Mouse (Mus musculus) heart, embryonic 16.5 days (tissue): ENCODE data around the gene Ripor1. TPM values are rescaled to one million over a fixed set of nuclear protein-coding genes. Genes with fewer than 3 reads are reported as not detected.
"Not testable (repeated sequence)": the region's sequence is repeated elsewhere in the genome, so short reads cannot be mapped to it uniquely, and the experiment has no call there.

Source experiments
- ATAC-seq: fragments of 200-750 bp; cut with Nextera tagmentation; replicated peaks from 2 replicates; pipeline ENCODE4 v1.8.0; 2017; ENCODE audit warnings: moderate number of reproducible peaks; ENCODE audit not compliant: insufficient read depth, low FRiP score; ENCODE audit errors: extremely low read depth
- H3K27ac ChIP-seq: fragments of 300-500 bp; sonication (generic); 2 replicates; pipeline ENCODE4 v1.5.1; 2014; ENCODE audit warnings: mild to moderate bottlenecking, low read length, control low read depth, moderate library complexity
- H3K27me3 ChIP-seq: fragments of 300-500 bp; sonication (generic); 2 replicates; pipeline ENCODE4 v1.6.1; 2014; ENCODE audit warnings: low read length, mixed read lengths; ENCODE audit not compliant: control insufficient read depth, insufficient read depth
- H3K36me3 ChIP-seq: fragments of 300-500 bp; sonication (generic); 2 replicates; pipeline ENCODE4 v1.6.1; 2014; ENCODE audit not compliant: control insufficient read depth, insufficient read depth
- H3K4me1 ChIP-seq: fragments of 300-500 bp; sonication (generic); 2 replicates; pipeline ENCODE4 v1.6.1; 2014; ENCODE audit warnings: low read length, mixed read lengths; ENCODE audit not compliant: control insufficient read depth, insufficient read depth
- H3K4me2 ChIP-seq: fragments of 300-500 bp; sonication (generic); 2 replicates; pipeline ENCODE4 v1.6.1; 2014; ENCODE audit warnings: low read depth, mild to moderate bottlenecking, control low read depth, low read length
- H3K4me3 ChIP-seq: fragments of 300-500 bp; sonication (generic); 2 replicates; pipeline ENCODE4 v1.5.1; 2014; ENCODE audit warnings: mild to moderate bottlenecking, control low read depth, low read length
- H3K9ac ChIP-seq: fragments of 300-500 bp; sonication (generic); 2 replicates; pipeline ENCODE4 v1.6.1; 2014; ENCODE audit warnings: low read length, control low read depth
- H3K9me3 ChIP-seq: fragments of 300-500 bp; sonication (generic); replicated peaks from 2 replicates; pipeline ENCODE4 v1.6.1; 2016; ENCODE audit warnings: low read length; ENCODE audit not compliant: control insufficient read depth
- WGBS: fragments of 180-500 bp; shearing (Covaris S2); extraction: QIAGEN DNeasy Blood & Tissue Kit; methylation state at CpG from one replicate; pipeline ENCODE4 v1.1.7; 2014; 5-methylcytosine and 5-hydroxymethylcytosine counted together
- polyA plus RNA-seq: library from polyadenylated mRNA; unstranded; fragments of >200 nt; fragmentation: Nextera tagmentation; extraction: Ambion mirVana; gene quantifications from 2 replicates; pipeline ENCODE4 v1.2.1, GENCODE M21; 2015

The Ripor1 gene
- 34.0 and 36.2 TPM in 2 replicates for polyA plus RNA-seq

DNA sequence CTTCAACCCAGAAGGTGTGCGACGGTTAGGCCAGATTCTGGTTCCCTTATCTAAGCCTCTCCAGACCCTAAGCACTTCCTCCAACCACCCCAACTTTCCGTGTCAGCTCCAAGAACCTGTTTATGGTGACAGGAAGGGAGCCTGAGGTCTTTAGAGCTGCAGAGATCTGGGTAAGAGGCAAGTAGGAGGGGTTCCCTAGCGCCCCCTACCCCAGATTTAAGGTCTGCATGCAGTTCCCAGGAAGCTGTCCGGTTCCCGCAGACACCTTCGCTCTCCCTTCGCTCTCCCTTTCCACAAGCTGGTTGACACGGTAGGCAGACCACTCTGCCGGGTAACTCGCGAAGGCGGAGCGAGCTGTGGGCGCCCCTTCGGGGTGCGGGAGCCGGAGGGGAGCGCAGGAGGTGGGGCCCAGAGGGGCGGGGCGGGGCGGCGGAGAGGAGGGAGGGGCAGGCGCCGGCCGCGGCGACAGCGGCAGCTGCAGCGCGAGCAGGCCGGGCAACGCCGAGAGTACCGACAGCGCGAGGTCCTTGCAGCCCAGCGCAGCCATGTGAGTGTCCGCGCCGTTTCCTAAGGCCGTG, at the start of gene Ripor1:
TSS of gene Ripor1 (plus strand) at position 452 of the 578 bp plus-strand sequence.
- Histone ChIP-seq H3K4me2 (peak within 1 kb of the TSS; percentile 90), H3K27ac (peak within 1 kb of the TSS; percentile 94), H3K9me3 (no peaks in the 10 kb centered on the region), H3K9ac (peak within 1 kb of the TSS; percentile 97), H3K4me1 (peaks cover 27% of the 10 kb centered on the region), H3K4me3 (peak within 1 kb of the TSS; percentile 94), H3K36me3 (no peaks in the 10 kb centered on the region), H3K27me3 (no peaks in the 10 kb centered on the region)
- under 1% methylated on average over 41 of the region's 42 CpGs for WGBS
- ATAC-seq = peak; percentile 84

DNA sequence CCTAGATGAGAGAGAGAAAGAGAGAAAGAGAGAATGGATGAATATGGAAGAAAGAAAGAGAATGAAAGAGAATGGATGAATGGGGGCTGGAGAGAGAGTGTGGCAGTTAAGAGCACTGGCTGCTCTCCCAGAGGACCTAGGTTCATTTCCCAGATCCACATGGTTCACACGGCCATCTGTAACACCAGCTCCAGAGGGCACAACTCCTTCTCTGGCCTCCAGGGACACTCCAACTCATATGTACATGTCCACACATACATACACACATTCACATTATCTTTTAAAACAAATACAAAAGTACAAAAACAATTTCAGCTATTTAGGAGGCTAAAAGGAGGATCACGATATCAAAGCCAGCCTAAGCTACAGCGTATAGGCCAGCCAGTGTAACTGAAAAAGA, 42.2 kb upstream of the Ripor1 start:
- Histone ChIP-seq H3K36me3 (peaks cover 3% of the 10 kb centered on the region), H3K4me2 (no peak overlapping the region), H3K4me1 (peaks cover 19% of the 10 kb centered on the region), H3K9ac (no peak overlapping the region), H3K27me3 (no peaks in the 10 kb centered on the region), H3K9me3 (no peaks in the 10 kb centered on the region), H3K4me3 (no peak overlapping the region), H3K27ac (no peak overlapping the region)
- ATAC-seq = no peak
- 81% methylated on average over 3 of the region's 3 CpGs for WGBS

DNA sequence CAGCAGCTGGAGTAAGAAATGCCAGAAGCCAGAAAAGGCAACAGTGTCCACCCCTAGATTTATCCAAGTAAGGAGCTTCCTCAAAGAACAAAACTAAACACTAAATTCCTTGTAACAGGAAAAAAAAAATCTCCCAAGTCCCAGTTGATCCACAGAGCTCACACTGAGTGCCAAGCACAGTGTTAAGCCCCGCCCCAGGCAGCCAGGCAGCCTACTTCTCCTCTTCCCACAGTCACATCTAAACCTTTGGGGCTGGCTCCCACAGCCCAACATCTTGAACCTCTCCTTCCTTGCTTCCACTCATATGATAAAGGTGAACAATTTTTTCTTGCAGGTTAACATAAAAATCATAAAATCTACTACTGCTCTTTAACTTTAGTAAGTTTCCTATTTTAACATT, 41.2 kb upstream of the Ripor1 start:
- H3K27me3 ChIP-seq = no peaks in the 10 kb centered on the region
- no peak overlapping the region for H3K4me2 ChIP-seq
- no peak overlapping the region for H3K4me3 ChIP-seq
- peaks cover 3% of the 10 kb centered on the region for H3K36me3 ChIP-seq
- no peak for ATAC-seq
- no peak overlapping the region for H3K27ac ChIP-seq
- no peaks in the 10 kb centered on the region for H3K9me3 ChIP-seq
- H3K4me1 ChIP-seq = peaks cover 19% of the 10 kb centered on the region
- WGBS = 92% methylated on average over 1 of the region's 1 CpGs
- no peak overlapping the region for H3K9ac ChIP-seq

DNA sequence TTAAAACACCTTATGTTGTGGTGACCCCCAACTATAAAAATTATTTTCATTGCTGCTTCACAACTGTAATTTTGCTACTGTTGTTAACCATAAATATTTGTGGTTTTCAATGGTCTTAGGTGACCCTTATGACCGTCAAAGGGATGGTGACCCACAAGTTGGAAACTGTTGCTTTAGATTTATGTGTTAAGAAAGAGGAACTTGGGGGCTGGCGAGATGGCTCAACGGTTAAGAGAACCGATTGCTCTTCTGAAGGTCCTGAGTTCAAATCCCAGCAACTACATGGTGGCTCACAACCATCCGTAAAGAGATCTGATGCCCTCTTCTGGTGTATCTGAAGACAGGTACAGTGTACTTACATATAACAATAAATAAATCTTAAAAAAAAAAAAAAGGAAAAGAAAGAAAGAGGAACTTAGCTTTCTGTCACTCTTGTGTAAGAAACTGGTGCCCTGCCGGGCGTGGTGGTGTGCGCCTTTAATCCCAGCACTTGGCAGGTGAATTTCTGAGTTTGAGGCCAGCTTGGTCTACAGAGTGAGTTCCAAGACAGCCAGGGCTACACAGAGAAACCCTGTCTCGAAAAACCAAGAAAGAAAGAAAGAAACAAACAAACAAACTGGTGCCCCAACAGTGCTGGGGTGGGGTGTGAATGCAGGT, 40.4 kb upstream of the Ripor1 start:
- not testable (repeated sequence) for H3K27ac ChIP-seq, ATAC-seq, H3K27me3 ChIP-seq, H3K36me3 ChIP-seq, H3K9me3 ChIP-seq
- H3K4me1 ChIP-seq = peaks cover 19% of the 10 kb centered on the region
- peak overlapping the region; percentile 95 for H3K4me2 ChIP-seq
- peak overlapping the region; percentile 80 for H3K9ac ChIP-seq
- peak overlapping the region; percentile 76 for H3K4me3 ChIP-seq
- 71% methylated on average over 9 of the region's 9 CpGs for WGBS

DNA sequence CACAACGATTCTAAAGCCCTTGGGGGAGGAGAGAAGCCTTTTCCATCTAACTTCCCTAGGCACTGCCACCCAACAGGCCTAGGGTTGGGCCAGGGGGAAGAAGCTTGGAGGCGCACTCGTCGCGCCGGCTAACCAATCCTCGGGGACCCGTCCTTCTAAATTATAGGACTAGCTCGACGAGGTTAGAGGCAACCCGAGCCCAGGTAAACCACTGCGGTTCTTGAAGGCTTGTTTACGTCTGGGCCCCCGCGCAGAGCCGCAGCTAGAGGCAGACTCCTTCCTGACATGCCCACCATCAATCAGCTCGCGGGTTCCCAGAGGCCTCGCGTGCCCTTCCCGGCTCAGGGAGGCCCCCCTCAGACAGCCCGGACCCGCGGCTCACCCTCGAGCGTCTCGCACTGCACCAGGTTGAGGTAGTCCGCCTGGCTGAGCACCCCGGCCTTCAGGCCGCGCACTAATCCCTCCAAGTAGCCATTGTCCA, 39.6 kb upstream of the Ripor1 start:
- H3K27me3 ChIP-seq = no peaks in the 10 kb centered on the region
- peak; percentile 44 for ATAC-seq
- under 1% methylated on average over 31 of the region's 31 CpGs for WGBS
- peaks cover 3% of the 10 kb centered on the region for H3K36me3 ChIP-seq
- H3K9ac ChIP-seq = peak overlapping the region; percentile 80
- no peaks in the 10 kb centered on the region for H3K9me3 ChIP-seq
- peak overlapping the region; percentile 70 for H3K27ac ChIP-seq
- peak overlapping the region; percentile 76 for H3K4me3 ChIP-seq
- peaks cover 19% of the 10 kb centered on the region for H3K4me1 ChIP-seq
- peak overlapping the region; percentile 95 for H3K4me2 ChIP-seq

DNA sequence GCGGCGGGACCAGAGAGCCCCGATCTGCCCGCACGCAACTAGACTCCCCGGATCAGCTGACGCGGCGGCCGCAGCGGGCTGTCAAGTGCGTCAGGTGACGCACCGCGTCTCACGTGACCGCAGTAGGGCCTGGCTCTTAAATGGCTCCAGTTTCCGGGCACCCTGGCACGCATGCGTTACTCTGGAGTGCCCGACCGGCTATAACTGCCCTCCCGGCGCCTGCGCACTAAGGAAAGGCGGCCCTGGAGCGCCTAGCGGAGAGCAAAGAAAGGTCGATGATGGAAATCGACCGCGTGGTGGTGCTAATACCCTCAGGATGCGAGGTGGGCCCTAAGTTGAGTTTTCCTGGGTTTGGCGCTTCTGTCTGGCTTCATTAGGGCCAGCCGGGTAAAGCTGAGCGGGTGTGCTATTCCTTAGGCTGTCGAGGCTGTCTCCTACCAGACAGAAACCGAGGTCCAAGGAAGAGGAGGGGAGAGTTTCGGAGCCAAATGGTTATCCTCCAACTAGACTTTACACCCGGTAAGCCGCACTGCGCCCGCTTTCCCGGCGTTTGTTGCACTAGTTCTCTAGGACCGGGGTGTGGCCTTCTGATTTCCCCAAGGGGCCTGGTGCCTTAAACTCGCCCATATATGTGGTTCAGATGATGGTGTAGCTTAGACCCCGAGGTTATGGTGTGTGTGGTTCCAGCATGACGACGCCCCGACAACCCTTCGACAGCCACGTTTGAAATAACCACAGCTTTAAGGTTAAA, 38.9 kb upstream of the Ripor1 start, which contains the start of gene Atp6v0d1:
TSS of gene Atp6v0d1 (minus strand) at position 96 of the 751 bp plus-strand sequence.
- WGBS = 1% methylated on average over 51 of the region's 53 CpGs
- H3K27me3 ChIP-seq = no peaks in the 10 kb centered on the region
- ATAC-seq = peak; percentile 98
- H3K36me3 ChIP-seq = peaks cover 3% of the 10 kb centered on the region
- H3K9ac ChIP-seq = peak within 1 kb of the TSS; percentile 80
- H3K4me3 ChIP-seq = peak within 1 kb of the TSS; percentile 76
- peak within 1 kb of the TSS; percentile 70 for H3K27ac ChIP-seq
- H3K4me2 ChIP-seq = peak within 1 kb of the TSS; percentile 95
- H3K9me3 ChIP-seq = no peaks in the 10 kb centered on the region
- peaks cover 19% of the 10 kb centered on the region for H3K4me1 ChIP-seq

DNA sequence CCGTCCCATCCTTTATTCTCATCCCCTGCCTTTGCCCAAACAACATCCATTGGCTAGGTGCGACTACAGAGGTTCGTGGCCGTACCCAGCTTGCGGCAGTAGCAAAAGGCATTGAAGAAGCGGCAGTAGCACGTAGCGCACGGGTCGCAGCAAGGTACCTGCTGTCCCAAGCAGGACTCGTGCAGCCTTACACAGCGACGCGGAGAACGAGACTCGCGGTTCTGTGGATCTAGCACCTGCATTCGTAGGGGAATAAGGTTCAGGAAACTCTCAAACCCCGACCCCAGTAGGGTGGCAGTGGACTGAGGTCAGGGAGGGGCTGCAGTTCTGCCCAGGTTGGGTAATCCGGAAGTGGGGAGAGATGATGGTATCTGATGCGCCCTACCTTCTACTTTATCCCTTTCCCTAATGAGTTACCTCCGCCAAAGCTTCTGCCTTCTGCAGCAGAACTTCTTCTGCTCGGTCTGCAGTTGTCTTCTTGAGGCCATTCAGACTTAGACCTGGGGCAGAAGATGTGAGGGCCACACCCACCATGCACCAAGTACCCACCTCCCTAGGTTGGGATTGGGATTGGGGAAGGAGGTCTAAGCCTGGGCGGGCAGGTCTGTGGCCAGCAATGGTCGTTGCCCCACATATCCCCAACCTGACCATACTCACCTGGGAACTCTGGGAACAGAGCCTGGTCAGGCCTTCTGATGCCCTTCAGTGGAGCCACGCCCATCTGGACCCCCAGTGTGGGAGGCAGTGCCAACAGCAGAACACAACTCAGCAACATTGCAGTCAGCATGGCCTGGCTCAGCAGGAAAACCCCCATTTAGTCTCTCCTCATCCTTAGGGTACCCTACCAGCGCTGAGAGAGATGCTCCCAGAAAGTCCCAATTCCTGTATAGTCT, 38.1 kb upstream of the Ripor1 start:
- Histone ChIP-seq H3K27me3 (no peaks in the 10 kb centered on the region), H3K4me3 (peak overlapping the region; percentile 76), H3K9ac (peak overlapping the region; percentile 69), H3K27ac (peak overlapping the region; percentile 21), H3K4me1 (peaks cover 19% of the 10 kb centered on the region), H3K36me3 (peaks cover 3% of the 10 kb centered on the region), H3K9me3 (no peaks in the 10 kb centered on the region), H3K4me2 (peak overlapping the region; percentile 83)
- ATAC-seq = 0 out of 2 replicates have a peak, but pooled peaks have one; percentile 3
- 21% methylated on average over 27 of the region's 27 CpGs for WGBS

DNA sequence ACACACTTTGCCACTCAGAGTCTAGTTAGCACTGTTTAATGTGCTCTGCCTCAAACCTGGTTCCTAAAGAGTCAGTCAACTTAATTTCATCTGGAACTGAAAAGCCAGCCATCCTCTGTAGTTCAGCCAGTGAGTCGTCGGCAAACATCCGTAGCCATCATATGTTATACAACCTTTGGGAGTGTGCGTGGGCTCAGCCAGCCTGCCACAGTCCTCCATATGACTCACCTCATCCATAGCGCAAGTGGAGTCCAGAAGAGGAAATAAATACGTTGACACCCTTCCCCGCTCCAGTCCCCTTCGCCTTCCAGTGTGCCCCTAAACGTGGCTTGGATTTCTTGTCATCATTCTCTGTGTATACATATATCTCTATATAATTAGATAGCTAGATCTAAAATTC, 33.2 kb upstream of the Ripor1 start:
- Histone ChIP-seq H3K9me3 (no peaks in the 10 kb centered on the region), H3K9ac (no peak overlapping the region), H3K27ac (no peak overlapping the region), H3K4me1 (peaks cover 1% of the 10 kb centered on the region; the same call in 1 of the 2 replicates), H3K27me3 (no peaks in the 10 kb centered on the region), H3K4me2 (no peak overlapping the region), H3K36me3 (no peaks in the 10 kb centered on the region), H3K4me3 (no peak overlapping the region)
- WGBS = 89% methylated on average over 9 of the region's 9 CpGs
- ATAC-seq = no peak
